Mouse (Mus musculus): ENCODE results near the gene Dcun1d2.

DNA sequence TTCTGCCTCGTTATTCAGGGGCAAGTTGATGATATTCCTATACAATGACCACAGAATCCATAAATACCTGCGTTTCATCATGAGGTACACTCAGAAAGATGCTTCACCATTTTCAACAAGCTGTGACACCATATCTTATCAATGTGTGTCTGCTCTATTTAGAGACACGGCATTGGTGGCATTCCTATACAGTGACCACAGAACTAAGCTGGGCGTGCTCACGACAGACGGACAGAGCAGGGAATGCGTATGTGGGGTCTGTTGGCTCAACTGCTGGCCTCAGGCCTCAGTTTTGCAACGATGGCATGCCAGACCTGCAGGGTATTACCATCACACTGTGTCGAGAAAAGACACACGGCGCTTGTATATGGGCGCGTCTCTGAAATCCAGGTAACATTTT lies 35.1 kb downstream of the Dcun1d2 start:
- TF ChIP-seq CTCF (IDR thresholded peaks at IDR 0.05; ENCODE audit: low read depth, low read length) = no peak
- no peak for TF ChIP-seq POLR2A (IDR thresholded peaks at IDR 0.05; ENCODE audit: extremely low read depth, insufficient read depth, low read length)
